Mouse (Mus musculus): ENCODE results near the gene Bpifb1. TPM values are rescaled to one million over a fixed set of nuclear protein-coding genes. Genes with fewer than 3 reads are reported as not detected.
"Not testable (repeated sequence)": the region's sequence is repeated elsewhere in the genome, so short reads cannot be mapped to it uniquely, and the experiment has no call there.

Bpifb1 gene
- total RNA-seq, 2 experiments from 2014 or later: 0.30 to 0.54 TPM

- DNase-seq (ENCODE audit: low spot score in 2 of 2): no peak
These were observed 20.5 kb downstream of the Bpifb1 start for GRCm38 (mm10) chr2:154211121-154211520.

- DNase-seq (ENCODE audit: low spot score in 2 of 2): no peak
These were observed 21.3 kb downstream of the Bpifb1 start for GRCm38 (mm10) chr2:154211881-154212280.

- peak; percentile 76 to 80 for DNase-seq (ENCODE audit: low spot score in 2 of 2)
These were observed 24.6 kb downstream of the Bpifb1 start for GRCm38 (mm10) chr2:154215191-154215590.

- no peak for DNase-seq (ENCODE audit: low spot score in 2 of 2)
These were observed 29.3 kb downstream of the Bpifb1 start for GRCm38 (mm10) chr2:154219950-154220349.

GRCm38 (mm10) chr2:154223265-154223916, 32.8 kb downstream of the Bpifb1 start, which contains the start of gene Bpifb5:
TSS of gene Bpifb5 (plus strand) at chr2:154223742.
- peak; percentile 49 to 57 for DNase-seq (ENCODE audit: low spot score in 2 of 2)

GRCm38 (mm10) chr2:154223917-154224273, 33.3 kb downstream of the Bpifb1 start:
- DNase-seq (ENCODE audit: low spot score in 2 of 2): no peak

GRCm38 (mm10) chr2:154226991-154227390, 36.4 kb downstream of the Bpifb1 start:
- no peak for DNase-seq (ENCODE audit: low spot score in 2 of 2)

GRCm38 (mm10) chr2:154227830-154228229, 37.2 kb downstream of the Bpifb1 start:
- DNase-seq (ENCODE audit: low spot score in 2 of 2): no peak

GRCm38 (mm10) chr2:154233426-154233825, 42.8 kb downstream of the Bpifb1 start:
- DNase-seq (ENCODE audit: low spot score in 2 of 2): peak; percentile 55 to 61

- DNase-seq (ENCODE audit: low spot score in 2 of 2): no peak
These were observed 50.2 kb downstream of the Bpifb1 start for GRCm38 (mm10) chr2:154240771-154241170.

- DNase-seq (ENCODE audit: low spot score in 2 of 2): not testable (repeated sequence)
These were observed 52.1 kb downstream of the Bpifb1 start for GRCm38 (mm10) chr2:154242726-154243125.

GRCm38 (mm10) chr2:154243356-154244036, 52.9 kb downstream of the Bpifb1 start:
- DNase-seq (ENCODE audit: low spot score in 2 of 2): no peak

- DNase-seq (ENCODE audit: low spot score in 2 of 2): no peak
These were observed 54.7 kb downstream of the Bpifb1 start for GRCm38 (mm10) chr2:154245322-154245721.

GRCm38 (mm10) chr2:154255254-154255653, 64.6 kb downstream of the Bpifb1 start:
- DNase-seq (ENCODE audit: low spot score in 2 of 2): not testable (repeated sequence)

- DNase-seq (ENCODE audit: low spot score in 2 of 2): no peak
These were observed 65.2 kb downstream of the Bpifb1 start for GRCm38 (mm10) chr2:154255770-154256169.

GRCm38 (mm10) chr2:154257554-154257953, 66.9 kb downstream of the Bpifb1 start, which contains the start of gene Bpifb9a:
TSS of gene Bpifb9a (plus strand) at chr2:154257854.
- DNase-seq (ENCODE audit: low spot score in 2 of 2): not testable (repeated sequence)

- not testable (repeated sequence) for DNase-seq (ENCODE audit: low spot score in 2 of 2)
These were observed 73.8 kb downstream of the Bpifb1 start for GRCm38 (mm10) chr2:154264397-154264796.

Other genes starting within 250 kb of the Bpifb1 start
- gene Bpifa6, start 215.9 kb upstream of the Bpifb1 start, total RNA-seq (2021): not detected
- gene Bpifa2, start 182.6 kb upstream of the Bpifb1 start, total RNA-seq (2021): not detected
- gene Bpifa3, start 60.5 kb upstream of the Bpifb1 start, total RNA-seq (2021): not detected
- not detected for gene Bpifa1, start 47.9 kb upstream of the Bpifb1 start, total RNA-seq (2021)
- not detected for gene Bpifa5, start 28.2 kb upstream of the Bpifb1 start, total RNA-seq (2021)
- under 1 TPM in 1 of 2 experiments, not detected in 1; 0.21 TPM for gene Bpifb5, start 32.9 kb downstream of the Bpifb1 start, total RNA-seq (2021)
- gene Bpifb9a, start 67.0 kb downstream of the Bpifb1 start, total RNA-seq (2021): not detected
- gene Bpifb9b, start 116.4 kb downstream of the Bpifb1 start, total RNA-seq (2021): not detected
- gene Cdk5rap1, start 182.2 kb downstream of the Bpifb1 start, total RNA-seq (2021): 10 to 100 TPM; 11.9 to 16.1 TPM
- gene Snta1, start 217.3 kb downstream of the Bpifb1 start, total RNA-seq (2021): 10 to 100 TPM; 40.6 to 41.3 TPM
- gene Cbfa2t2, start 245.7 kb downstream of the Bpifb1 start, total RNA-seq (2021): 10 to 100 TPM; 43.6 to 60.6 TPM